Mouse (Mus musculus) heart, postnatal 0 days (tissue): ENCODE measurements at regions not wholly inside any gene's neighbourhood (a gene's known extent, or its start where the extent isn't known, plus 50 kb on each side); places are given as distances from the start of the nearest gene placed in this dataset.

Experiments used
- CTCF ChIP-seq: IDR thresholded peaks from 2 replicates; pipeline ENCODE4 v1.5.1; 2016; ENCODE audit warnings: antibody characterized with exemption, control low read depth, low read depth
- EP300 ChIP-seq: IDR thresholded peaks from 2 replicates; pipeline ENCODE4 v1.6.1; 2016; ENCODE audit warnings: antibody characterized with exemption, low read depth

DNA sequence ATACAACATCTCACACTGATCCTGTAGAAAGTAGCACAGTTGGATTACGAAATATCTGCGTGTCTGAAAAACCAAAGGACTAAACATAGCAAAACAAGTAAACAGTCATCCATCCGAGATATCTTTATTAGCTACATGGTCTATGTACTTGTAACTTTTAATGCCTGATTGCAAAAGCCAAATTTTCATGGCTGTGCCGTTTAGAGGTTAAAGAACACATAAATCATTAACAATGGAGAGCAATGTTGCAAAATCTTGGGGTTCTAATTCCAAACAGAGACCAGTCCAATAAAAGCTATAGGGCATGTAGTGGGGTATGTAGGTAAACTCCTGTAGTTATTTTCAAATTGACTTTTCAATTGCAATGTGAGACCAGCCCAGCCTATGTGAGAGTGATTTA is 162.0 kb downstream of the Vgll3 start:
- no peak for TF ChIP-seq CTCF
- TF ChIP-seq EP300 = no peak
